Mouse (Mus musculus): Measurements from ENCODE around the gene Gsdmc4. TPM values are rescaled to one million over a fixed set of nuclear protein-coding genes. Genes with fewer than 3 reads are reported as not detected.

Gsdmc4 gene
- total RNA-seq, 2 experiments from 2014 or later = not detected

Other genes starting within 250 kb of the Gsdmc4 start
- gene Gsdmc2, start 67.1 kb downstream of the Gsdmc4 start, total RNA-seq (2021) = not detected
- gene Gsdmc3, start 33.7 kb downstream of the Gsdmc4 start, total RNA-seq (2021) = not detected
- 100 to 1,000 TPM; 128 to 136 TPM for gene Fam49b, start 148.2 kb upstream of the Gsdmc4 start, total RNA-seq (2021)

Measured in layer of hippocampus, adult 18-20 months (tissue).